Mouse (Mus musculus) E14TG2a.4 (cell line): ENCODE data around the gene Gm49510.

ENCODE experiments used
- CTCF ChIP-seq: conservative IDR thresholded peaks from 2 replicates; pipeline ENCODE4 v1.5.1; 2014; ENCODE audit warnings: low read length
- NANOG ChIP-seq: IDR thresholded peaks from 2 replicates; pipeline ENCODE4 v1.6.1; 2014; ENCODE audit warnings: borderline replicate concordance, low read length, mixed read lengths

DNA sequence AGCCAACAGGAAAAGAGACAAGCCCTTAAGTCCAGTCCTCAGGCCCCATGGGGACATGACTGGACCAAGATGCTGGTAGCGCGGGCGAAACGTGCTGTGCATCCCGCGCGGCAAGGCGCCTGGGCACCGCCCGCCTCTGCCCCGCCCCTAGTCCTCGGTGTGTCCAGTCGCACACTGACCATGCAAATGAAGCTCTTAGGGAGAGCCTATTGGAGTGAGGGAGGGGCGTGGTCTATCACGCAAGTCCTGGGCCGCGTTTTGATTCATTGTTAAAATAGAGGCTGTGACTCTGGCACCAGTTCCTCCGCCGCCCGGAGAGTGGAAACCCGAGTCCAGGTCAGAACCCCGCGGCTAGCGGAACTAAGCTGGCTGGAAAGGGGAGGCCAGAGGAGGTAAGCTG is 48.2 kb downstream of the Gm49510 start, which contains the start of gene Triobp:
- TF ChIP-seq CTCF = no peak
- no peak for TF ChIP-seq NANOG
